Mouse (Mus musculus) neural tube, embryonic 11.5 days (tissue): ENCODE results near the gene Nupl1. TPM values are rescaled to one million over a fixed set of nuclear protein-coding genes. Genes with fewer than 3 reads are reported as not detected.

Experiments
- ATAC-seq: fragments of 200-750 bp; cut with Nextera tagmentation; 2 replicates; pipeline ENCODE4 v1.8.0; 2017; ENCODE audit warnings: moderate number of reproducible peaks, mild to moderate bottlenecking, moderate TSS enrichment, moderate library complexity; ENCODE audit not compliant: insufficient read depth, low FRiP score, low TSS enrichment
- DNase-seq: peaks from one replicate; pipeline ENCODE4 v3.0.0-alpha.2; 2015; ENCODE audit warnings: low spot score
- H3K27ac ChIP-seq: fragments of 300-500 bp; sonication (generic); 2 replicates; pipeline ENCODE4 v1.5.1; 2014; ENCODE audit warnings: low read depth, mild to moderate bottlenecking, low read length
- H3K27me3 ChIP-seq: fragments of 300-500 bp; sonication (generic); 2 replicates; pipeline ENCODE4 v1.6.1; 2014; ENCODE audit warnings: mild to moderate bottlenecking, low read length, mixed read lengths; ENCODE audit not compliant: control insufficient read depth, insufficient read depth
- H3K36me3 ChIP-seq: fragments of 300-500 bp; sonication (generic); 2 replicates; pipeline ENCODE4 v1.6.1; 2014; ENCODE audit warnings: mild to moderate bottlenecking, low read length, moderate library complexity, mixed read lengths; ENCODE audit not compliant: control insufficient read depth, insufficient read depth
- H3K4me1 ChIP-seq: fragments of 300-500 bp; sonication (generic); 2 replicates; pipeline ENCODE4 v1.6.1; 2014; ENCODE audit warnings: low read length, mixed read lengths; ENCODE audit not compliant: control insufficient read depth, insufficient read depth
- H3K4me2 ChIP-seq: fragments of 300-500 bp; sonication (generic); 2 replicates; pipeline ENCODE4 v1.6.1; 2014; ENCODE audit warnings: low read depth, mild to moderate bottlenecking, moderate library complexity
- H3K4me3 ChIP-seq: fragments of 300-500 bp; sonication (generic); 2 replicates; pipeline ENCODE4 v1.5.1; 2014; ENCODE audit warnings: low read depth, low read length
- H3K9ac ChIP-seq: fragments of 300-500 bp; sonication (generic); 2 replicates; pipeline ENCODE4 v1.6.1; 2014; ENCODE audit warnings: mild to moderate bottlenecking, low read length
- H3K9me3 ChIP-seq: fragments of 300-500 bp; sonication (generic); 2 replicates; pipeline ENCODE4 v1.6.1; 2016; ENCODE audit warnings: low read length; ENCODE audit not compliant: control insufficient read depth
- WGBS: fragments of 180-500 bp; shearing (Covaris S2); extraction: QIAGEN DNeasy Blood & Tissue Kit; methylation state at CpG from one replicate; pipeline ENCODE4 v1.1.7; 2014; 5-methylcytosine and 5-hydroxymethylcytosine counted together
- microRNA counts: library from miRNA; unstranded; fragments of <30 nt; microRNA quantifications from one replicate; lab custom pipeline; 2015
- microRNA-seq: library from miRNA; unstranded; fragments of <30 nt; microRNA quantifications from one replicate; pipeline ENCODE4, GENCODE M21; 2016
- polyA plus RNA-seq: library from polyadenylated mRNA; unstranded; fragments of >200 nt; fragmentation: Nextera tagmentation; extraction: Ambion mirVana; gene quantifications from 2 replicates; pipeline ENCODE4 v1.2.1, GENCODE M21; 2014

The Nupl1 gene
- polyA plus RNA-seq, 1 experiment from 2014 or later = not detected

- Histone ChIP-seq H3K4me2 (no peak overlapping the region), H3K4me3 (no peak overlapping the region), H3K27me3 (no peaks in the 10 kb centered on the region), H3K27ac (no peak overlapping the region), H3K4me1 (no peaks in the 10 kb centered on the region), H3K9me3 (no peaks in the 10 kb centered on the region), H3K9ac (no peak overlapping the region), H3K36me3 (no peaks in the 10 kb centered on the region)
- no peak for DNase-seq
- 81% methylated on average over 10 of the region's 10 CpGs for WGBS
- ATAC-seq = no peak
These were observed 108.0 kb downstream of the Nupl1 start for GRCm38 (mm10) chr14:60143234-60143633.

GRCm38 (mm10) chr14:60138339-60138738 is 112.9 kb downstream of the Nupl1 start:
- Histone ChIP-seq H3K27me3 (no peaks in the 10 kb centered on the region), H3K4me1 (no peaks in the 10 kb centered on the region), H3K9ac (no peak overlapping the region), H3K9me3 (no peaks in the 10 kb centered on the region), H3K4me3 (no peak overlapping the region), H3K27ac (no peak overlapping the region), H3K4me2 (no peak overlapping the region), H3K36me3 (no peaks in the 10 kb centered on the region)
- ATAC-seq = no peak
- WGBS = 91% methylated on average over 3 of the region's 4 CpGs
- DNase-seq = no peak

- no peaks in the 10 kb centered on the region for H3K9me3 ChIP-seq
- WGBS = 79% methylated on average over 6 of the region's 6 CpGs
- H3K27ac ChIP-seq = no peak overlapping the region
- no peak overlapping the region for H3K4me3 ChIP-seq
- no peaks in the 10 kb centered on the region for H3K4me1 ChIP-seq
- DNase-seq (no peak), ATAC-seq (no peak)
- H3K4me2 ChIP-seq = no peak overlapping the region
- no peak overlapping the region for H3K9ac ChIP-seq
- no peaks in the 10 kb centered on the region for H3K36me3 ChIP-seq
- no peaks in the 10 kb centered on the region for H3K27me3 ChIP-seq
These were observed 113.4 kb downstream of the Nupl1 start for GRCm38 (mm10) chr14:60137812-60138211.

- no peak for ATAC-seq
- WGBS = 83% methylated on average over 4 of the region's 4 CpGs
These were observed 115.4 kb downstream of the Nupl1 start for GRCm38 (mm10) chr14:60135801-60136200.

GRCm38 (mm10) chr14:60134720-60135119 is 116.5 kb downstream of the Nupl1 start:
- Histone ChIP-seq H3K9me3 (no peaks in the 10 kb centered on the region), H3K36me3 (no peaks in the 10 kb centered on the region), H3K4me1 (no peaks in the 10 kb centered on the region), H3K27me3 (no peaks in the 10 kb centered on the region), H3K9ac (no peak overlapping the region), H3K4me2 (no peak overlapping the region), H3K4me3 (no peak overlapping the region), H3K27ac (no peak overlapping the region)
- no peak for ATAC-seq
- 64% methylated on average over 9 of the region's 9 CpGs for WGBS
- DNase-seq = no peak

More at GRCm38 (mm10) chr14:60135801-60136200, 115.4 kb downstream of the Nupl1 start:
- Histone ChIP-seq H3K27ac (no peak overlapping the region), H3K4me1 (no peaks in the 10 kb centered on the region), H3K4me2 (no peak overlapping the region), H3K27me3 (no peaks in the 10 kb centered on the region), H3K36me3 (no peaks in the 10 kb centered on the region), H3K9ac (no peak overlapping the region), H3K9me3 (no peaks in the 10 kb centered on the region), H3K4me3 (no peak overlapping the region)
- no peak for DNase-seq

MicroRNA genes within 50 kb of the gene (microRNA counts, 519-probe panel; counts per million panel counts)
- 171 counts per million, percentile 57 among the panel's probes with 10 or more counts for microRNA mmu-miR-719 (lab: Ali Mortazavi, UCI)

Small RNA genes within 50 kb of the gene (microRNA-seq; reads per million reads assigned to microRNA genes)
- not detected for gene Mir719

Other genes starting within 250 kb of the Nupl1 start
- 9.0 and 12.5 TPM in 2 replicates for gene Atp8a2, start 54.3 kb downstream of the Nupl1 start, polyA plus RNA-seq
- 78.9 and 84.8 TPM in 2 replicates for gene Gm49336, start 76 bp upstream of the Nupl1 start, polyA plus RNA-seq
- gene Mtmr6, start 13.8 kb upstream of the Nupl1 start, polyA plus RNA-seq = 52.7 and 54.0 TPM in 2 replicates
- 9.0 and 9.7 TPM in 2 replicates for gene Amer2, start 121.8 kb upstream of the Nupl1 start, polyA plus RNA-seq